Mouse (Mus musculus) spleen, adult 2 months (tissue): ENCODE results near the gene Pigt. TPM values are rescaled to one million over a fixed set of nuclear protein-coding genes. Genes with fewer than 3 reads are reported as not detected.

Experiments
- DNase-seq, 2 experiments: peaks; one replicate each; pipeline versions ENCODE4 v3.0.0 to v3.0.0-alpha.2; 2012 to 2021; ENCODE audit warnings: low spot score in 2 of 2, low read depth in 1 of 2
- H3K27ac ChIP-seq: fragments of 200-500 bp; 2 replicates; pipeline ENCODE4 v1.5.1; 2012; ENCODE audit warnings: low read length, inconsistent platforms; ENCODE audit not compliant: insufficient read depth
- H3K27me3 ChIP-seq: fragments of 200-500 bp; 2 replicates; pipeline ENCODE4 v1.6.1; 2012; ENCODE audit warnings: mild to moderate bottlenecking, moderate library complexity, low read length, inconsistent platforms; ENCODE audit not compliant: control insufficient read depth, insufficient read depth
- H3K36me3 ChIP-seq: fragments of 200-500 bp; 2 replicates; pipeline ENCODE4 v1.6.1; 2012; ENCODE audit warnings: mild to moderate bottlenecking, low read length, inconsistent platforms; ENCODE audit not compliant: control insufficient read depth, insufficient read depth
- H3K4me1 ChIP-seq: fragments of 200-500 bp; 2 replicates; pipeline ENCODE4 v1.6.1; 2011; ENCODE audit warnings: inconsistent platforms; ENCODE audit not compliant: control insufficient read depth, insufficient read depth, insufficient read length
- H3K4me3 ChIP-seq: fragments of 200-500 bp; 2 replicates; pipeline ENCODE4 v1.5.1; 2011; ENCODE audit warnings: mild to moderate bottlenecking, inconsistent platforms; ENCODE audit not compliant: insufficient read depth, insufficient read length; ENCODE audit errors: extremely low read depth
- CTCF ChIP-seq: fragments of 200-500 bp; IDR thresholded peaks from 2 replicates; pipeline ENCODE4 v1.5.1; 2011; ENCODE audit warnings: mild to moderate bottlenecking, inconsistent platforms; ENCODE audit not compliant: insufficient read depth, insufficient read length, insufficient replicate concordance; ENCODE audit errors: extremely low read depth
- POLR2A ChIP-seq: fragments of 200-500 bp; IDR thresholded peaks from 2 replicates; pipeline ENCODE4 v1.6.1; 2011; ENCODE audit warnings: low read depth, low read length, inconsistent platforms
- WGBS: fragments of 180-500 bp; shearing (Covaris S2); methylation state at CpG from one replicate; pipeline ENCODE4 v1.1.7; 2018; 5-methylcytosine and 5-hydroxymethylcytosine counted together
- polyA plus RNA-seq: library from polyadenylated mRNA; depleted of rRNA; stranded (reverse); fragments of >200 nt; gene quantifications from 2 replicates; pipeline ENCODE4 v1.2.3, GENCODE M21; 2012

Gene Pigt
- polyA plus RNA-seq, 1 experiment = 85.0 TPM

DNA sequence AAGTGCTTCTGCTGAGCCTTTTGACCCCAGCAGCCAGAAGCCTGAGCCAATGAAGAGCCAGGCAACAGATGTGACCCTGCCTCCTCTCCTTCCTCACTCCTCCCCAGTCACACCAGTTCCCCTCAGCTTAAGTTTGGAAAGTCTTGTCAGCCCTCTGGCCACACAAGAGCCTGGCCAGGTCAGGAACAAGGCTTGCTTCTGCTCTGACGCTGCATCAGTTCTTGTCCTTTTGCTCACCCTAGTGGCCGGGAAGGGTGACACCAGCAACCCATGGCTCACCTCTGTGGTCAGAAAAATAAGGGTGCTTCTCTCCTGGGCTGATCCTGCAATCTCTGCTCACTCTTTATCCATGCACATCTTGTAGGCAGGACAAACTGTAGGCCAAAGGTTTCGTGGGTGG, 23.5 kb downstream of the Pigt start:
- WGBS = 7% methylated on average over 3 of the region's 3 CpGs
- no peak for TF ChIP-seq POLR2A
- TF ChIP-seq CTCF = peak; percentile 57; the same call in 1 of the 2 replicates
- H3K4me3 ChIP-seq = no peak overlapping the region
- no peaks in the 10 kb centered on the region for H3K36me3 ChIP-seq
- peak; percentile 47 to 63 for DNase-seq
- H3K27me3 ChIP-seq = no peaks in the 10 kb centered on the region
- H3K27ac ChIP-seq = no peak overlapping the region
- H3K4me1 ChIP-seq = peaks cover 11% of the 10 kb centered on the region; the same call in 1 of the 2 replicates

DNA sequence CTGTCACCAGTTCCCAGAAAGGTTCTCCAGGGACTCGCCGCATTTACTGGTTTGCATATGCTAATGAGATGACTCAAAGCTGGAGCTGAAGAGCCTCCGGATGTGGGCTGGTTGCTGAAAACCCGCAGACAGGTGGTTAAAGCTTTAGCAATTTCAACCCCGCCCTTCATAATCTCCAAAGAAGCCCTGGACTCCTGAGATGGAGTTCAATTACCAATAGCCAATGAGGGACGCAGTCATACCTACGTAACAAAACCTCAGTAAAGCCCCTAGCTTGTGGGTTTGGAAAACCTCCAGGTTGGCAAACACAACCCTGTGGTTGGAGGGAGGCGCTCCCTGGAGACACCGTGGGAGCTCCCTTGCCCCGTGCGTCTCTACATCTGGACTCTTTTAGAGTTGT, 24.5 kb downstream of the Pigt start:
- no peaks in the 10 kb centered on the region for H3K36me3 ChIP-seq
- DNase-seq = peak; percentile 71 to 91
- H3K4me3 ChIP-seq = no peak overlapping the region
- H3K4me1 ChIP-seq = peaks cover 11% of the 10 kb centered on the region; the same call in 1 of the 2 replicates
- peak overlapping the region; percentile 82 for H3K27ac ChIP-seq
- no peaks in the 10 kb centered on the region for H3K27me3 ChIP-seq
- WGBS = 5% methylated on average over 11 of the region's 11 CpGs
- TF ChIP-seq CTCF = no peak
- TF ChIP-seq POLR2A = no peak

DNA sequence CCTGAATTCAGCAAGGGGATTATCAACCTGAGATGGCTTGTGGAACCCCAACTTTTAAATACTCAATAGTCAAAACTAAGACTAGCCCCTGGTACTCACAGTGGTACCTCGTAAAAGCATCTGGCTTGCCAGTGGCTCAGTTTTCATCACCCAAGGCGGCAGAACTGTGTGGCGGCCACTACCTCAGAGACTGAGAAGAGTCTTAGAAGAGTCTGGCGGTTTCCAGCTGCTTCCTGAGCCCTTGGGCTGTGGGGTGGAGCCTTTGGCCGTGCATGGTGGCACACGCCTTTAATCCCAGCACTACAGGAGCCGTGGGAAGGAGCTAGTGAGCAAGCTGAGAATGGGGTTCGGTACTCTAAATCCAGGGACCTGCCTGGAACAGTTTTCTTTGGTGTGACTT, 25.0 kb downstream of the Pigt start:
- no peak for TF ChIP-seq CTCF
- no peak for TF ChIP-seq POLR2A
- Histone ChIP-seq H3K4me3 (no peak overlapping the region), H3K27me3 (no peaks in the 10 kb centered on the region), H3K4me1 (peaks cover 11% of the 10 kb centered on the region; the same call in 1 of the 2 replicates), H3K27ac (peak overlapping the region; percentile 82), H3K36me3 (no peaks in the 10 kb centered on the region)
- DNase-seq = no peak
- 8% methylated on average over 8 of the region's 8 CpGs for WGBS

DNA sequence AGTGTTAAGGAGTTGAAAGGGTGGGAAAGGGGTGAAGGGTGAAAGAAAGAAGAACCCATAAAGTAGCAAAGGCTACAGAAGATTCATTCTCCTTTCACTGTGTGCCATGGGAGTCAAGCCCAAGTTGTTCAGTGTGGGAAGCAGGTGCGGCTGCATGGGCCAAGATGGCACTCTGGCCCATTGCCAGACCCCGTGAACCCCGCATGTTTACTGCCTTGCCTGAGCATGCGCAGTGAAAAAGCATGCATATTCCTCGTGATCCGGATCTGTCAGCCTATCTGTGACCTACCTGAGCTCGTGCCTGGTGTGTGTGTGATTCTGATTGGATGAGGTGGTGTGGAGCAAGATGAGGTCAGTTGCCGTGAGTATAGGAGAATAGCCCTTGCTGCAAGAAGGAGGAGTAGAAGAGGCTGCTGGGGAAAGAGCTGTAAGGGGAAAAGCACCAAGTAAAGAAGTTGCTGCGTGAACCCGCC, 26.0 kb downstream of the Pigt start:
- no peaks in the 10 kb centered on the region for H3K27me3 ChIP-seq

DNA sequence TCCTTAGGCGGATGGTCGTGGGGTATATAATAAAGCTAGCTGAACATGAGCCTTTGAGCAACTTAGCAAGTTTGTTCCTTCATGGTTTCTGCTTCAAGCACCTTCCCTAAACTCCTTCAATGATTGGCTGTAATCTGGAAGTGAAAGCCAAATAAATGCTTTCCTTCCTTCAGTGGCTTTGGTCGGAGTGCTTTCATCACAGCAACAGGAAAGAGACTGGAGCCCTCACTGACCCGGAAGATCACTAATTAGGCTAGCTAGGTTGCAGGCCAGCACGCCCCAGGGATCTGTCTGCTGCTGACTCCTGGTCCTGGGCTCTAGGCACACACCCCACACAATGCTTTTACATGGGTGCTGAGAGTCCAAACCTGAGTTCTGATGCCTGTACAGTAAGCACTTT, 31.2 kb downstream of the Pigt start:
- TF ChIP-seq POLR2A (no peak), CTCF (no peak)
- H3K36me3 ChIP-seq = no peaks in the 10 kb centered on the region
- 66% methylated on average over 5 of the region's 5 CpGs for WGBS
- DNase-seq = no peak
- H3K27me3 ChIP-seq = no peaks in the 10 kb centered on the region
- H3K27ac ChIP-seq = no peak overlapping the region
- no peak overlapping the region for H3K4me3 ChIP-seq
- no peaks in the 10 kb centered on the region; the same call in 1 of the 2 replicates for H3K4me1 ChIP-seq

More for the DNA sequence above, 26.0 kb downstream of the Pigt start:
- Histone ChIP-seq H3K36me3 (no peaks in the 10 kb centered on the region), H3K27ac (no peak overlapping the region), H3K4me3 (no peak overlapping the region), H3K4me1 (peaks cover 11% of the 10 kb centered on the region; the same call in 1 of the 2 replicates)
- TF ChIP-seq CTCF (no peak), POLR2A (no peak)
- no peak for DNase-seq
- 80% methylated on average over 10 of the region's 10 CpGs for WGBS

DNA sequence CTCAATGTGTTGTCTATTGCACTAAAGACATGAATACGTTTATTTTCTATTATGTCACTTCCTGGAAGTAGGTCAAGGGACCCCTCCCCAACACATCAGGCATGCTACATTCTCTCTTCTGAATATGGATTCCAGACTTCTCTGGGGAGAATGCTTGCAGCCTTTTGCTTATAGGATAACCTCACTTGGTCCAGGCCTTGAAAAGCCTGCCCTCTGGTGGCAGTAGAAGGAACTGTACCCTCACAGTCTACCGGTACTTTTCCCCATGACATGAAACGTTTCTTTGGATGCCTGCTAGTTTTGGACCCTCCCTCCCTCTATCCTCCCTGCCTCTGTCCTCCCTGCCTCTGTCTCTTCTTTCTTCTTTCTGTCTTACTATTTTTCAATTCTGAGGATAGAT, 33.8 kb downstream of the Pigt start:
- Histone ChIP-seq H3K27me3 (no peaks in the 10 kb centered on the region), H3K4me3 (no peak overlapping the region), H3K27ac (no peak overlapping the region), H3K36me3 (no peaks in the 10 kb centered on the region), H3K4me1 (no peaks in the 10 kb centered on the region; the same call in 1 of the 2 replicates)
- WGBS = 6% methylated on average over 3 of the region's 3 CpGs
- peak; percentile 45 to 74 for DNase-seq
- TF ChIP-seq POLR2A (no peak), CTCF (peak; percentile 82; the same call in 1 of the 2 replicates)

DNA sequence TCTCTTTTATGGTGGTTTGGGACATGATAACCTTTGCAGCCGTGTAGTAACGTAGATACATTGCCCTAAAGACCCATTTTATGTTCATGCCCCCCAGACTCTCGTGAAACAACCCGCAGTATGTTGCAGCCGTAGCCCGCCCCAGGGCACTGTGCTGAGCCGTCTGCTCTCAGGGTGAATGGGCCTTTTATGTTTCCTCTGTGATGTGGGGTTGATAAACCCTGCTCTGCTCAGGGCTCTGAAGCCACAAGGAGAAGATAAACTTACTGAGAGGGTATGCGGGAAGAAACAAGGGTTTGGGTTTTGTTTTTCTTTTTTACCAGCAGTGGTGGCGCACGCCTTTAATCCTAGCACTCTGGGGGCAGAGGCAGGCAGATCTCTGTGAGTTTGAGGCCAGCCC, 37.0 kb downstream of the Pigt start:
- WGBS = 67% methylated on average over 10 of the region's 10 CpGs
- Histone ChIP-seq H3K36me3 (no peaks in the 10 kb centered on the region), H3K27ac (no peak overlapping the region), H3K4me3 (no peak overlapping the region), H3K4me1 (no peaks in the 10 kb centered on the region), H3K27me3 (no peaks in the 10 kb centered on the region)
- TF ChIP-seq CTCF = no peak
- TF ChIP-seq POLR2A = no peak
- no peak for DNase-seq
